Mouse (Mus musculus) testis, postnatal 14 days (tissue): Measurements from ENCODE around the gene Grk3.

ENCODE experiments used
- DNase-seq: peaks from one replicate; pipeline ENCODE4 v3.0.0; 2021; ENCODE audit warnings: low spot score

The Grk3 gene

GRCm38 (mm10) chr5:112935436-112935835 is 80.2 kb downstream of the Grk3 start:
- no peak for DNase-seq

- no peak for DNase-seq
These were observed 82.6 kb downstream of the Grk3 start for GRCm38 (mm10) chr5:112932878-112933567.

DNA sequence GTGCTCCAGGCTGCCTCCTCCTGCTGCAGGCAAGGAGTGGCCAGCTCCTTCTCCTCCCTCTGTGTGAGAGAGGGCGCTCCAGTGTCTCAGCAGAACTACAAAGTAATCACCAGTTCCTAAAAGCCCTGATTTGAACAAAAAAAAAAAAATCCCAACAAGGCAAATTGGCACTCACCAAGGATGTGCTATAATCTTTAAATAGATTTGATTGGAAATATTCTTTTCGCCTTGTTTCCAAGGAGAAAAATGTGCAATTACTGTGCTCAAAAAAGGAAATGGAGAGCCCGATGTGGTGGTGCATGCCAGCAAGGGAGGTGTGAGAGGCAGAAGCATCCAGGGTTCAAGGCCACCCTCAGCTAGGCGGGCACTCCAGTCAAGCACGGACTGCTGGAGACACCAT is 83.7 kb downstream of the Grk3 start:
- DNase-seq, result no peak

DNA sequence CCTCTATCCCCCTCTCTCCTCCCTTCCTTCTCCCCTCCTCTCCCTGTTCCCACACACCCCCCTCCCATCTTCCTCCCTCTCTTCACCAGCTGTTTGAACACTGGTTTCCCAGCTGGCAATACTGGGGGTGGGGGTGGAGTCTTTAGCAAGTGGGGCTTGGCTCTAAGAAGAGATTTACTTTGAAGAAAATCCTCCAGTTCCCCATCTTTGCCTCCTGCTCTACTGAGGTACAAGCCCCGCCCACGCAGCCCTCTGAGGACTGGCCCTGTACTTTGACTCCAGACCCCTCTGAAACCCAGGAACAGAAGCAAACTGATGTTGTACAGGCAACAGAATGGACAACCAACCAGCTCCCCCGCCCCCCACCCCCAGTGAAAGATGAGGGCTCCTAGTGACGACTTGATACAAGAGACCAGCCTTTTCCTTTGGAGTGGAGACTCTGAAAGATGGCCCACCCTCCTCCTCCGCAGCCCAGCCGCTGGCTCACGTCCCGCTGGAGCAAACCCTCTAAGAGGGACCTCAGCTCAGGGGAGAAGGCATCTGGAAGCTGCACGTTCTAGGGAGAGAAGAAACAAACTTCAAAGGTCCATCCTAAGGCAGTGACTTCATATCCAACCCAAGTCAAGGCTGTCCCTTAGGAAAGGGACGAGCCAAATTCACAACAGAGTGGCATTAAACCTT is 87.2 kb downstream of the Grk3 start:
- DNase-seq, result no peak

- DNase-seq, result no peak
These were observed 90.2 kb downstream of the Grk3 start for GRCm38 (mm10) chr5:112925422-112925821.

- no peak for DNase-seq
These were observed 90.8 kb downstream of the Grk3 start for GRCm38 (mm10) chr5:112924806-112925205.

GRCm38 (mm10) chr5:112923841-112924240 is 91.8 kb downstream of the Grk3 start:
- no peak for DNase-seq

- no peak for DNase-seq
These were observed 93.7 kb downstream of the Grk3 start for GRCm38 (mm10) chr5:112921914-112922313.

- no peak for DNase-seq
These were observed 105.2 kb downstream of the Grk3 start for GRCm38 (mm10) chr5:112910381-112910780.

- no peak for DNase-seq
These were observed 107.4 kb downstream of the Grk3 start for GRCm38 (mm10) chr5:112908169-112908614.

DNA sequence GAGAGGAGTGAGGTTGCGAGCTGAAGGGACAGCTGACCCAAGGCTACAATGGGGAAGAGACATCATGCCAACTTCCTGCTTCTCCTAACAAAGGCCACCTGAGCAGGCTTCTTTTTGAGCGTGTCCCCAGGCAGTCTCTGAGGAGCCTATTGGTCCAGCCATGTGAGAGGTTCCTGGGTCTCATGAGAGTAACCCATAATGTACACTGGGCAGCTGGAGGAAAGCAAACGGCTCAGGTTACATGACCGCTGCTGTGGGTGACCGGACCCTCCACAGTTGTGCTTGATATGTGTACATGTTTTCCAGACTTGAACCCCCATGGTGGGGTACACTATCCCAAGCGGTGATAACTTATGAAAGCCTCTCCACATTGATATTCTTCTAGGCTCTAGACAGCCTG is 108.1 kb downstream of the Grk3 start:
- DNase-seq, result no peak

GRCm38 (mm10) chr5:112895674-112896654 is 119.6 kb downstream of the Grk3 start, which contains the start of gene Myo18b:
TSS of gene Myo18b (minus strand) at chr5:112896362.
- DNase-seq, result no peak

- no peak for DNase-seq
These were observed 122.0 kb downstream of the Grk3 start for GRCm38 (mm10) chr5:112893462-112894060.

DNA sequence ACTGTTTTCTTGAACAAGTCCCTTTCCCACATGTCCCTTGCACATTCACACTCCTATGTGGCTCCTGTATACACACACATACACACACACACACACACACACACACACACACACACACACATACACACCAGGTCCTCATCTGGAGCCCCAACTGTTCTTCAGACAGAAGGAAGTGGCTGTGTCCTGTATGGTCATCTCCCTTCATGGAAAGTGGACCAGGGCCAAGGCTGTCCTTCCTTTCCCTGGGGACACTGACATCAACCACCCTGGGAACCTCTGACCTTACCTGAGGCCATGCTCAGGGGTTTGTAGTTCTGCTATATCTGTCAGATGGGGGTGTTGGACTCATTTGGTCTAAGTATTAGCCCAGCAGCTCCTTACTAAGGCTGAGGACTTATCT is 123.2 kb downstream of the Grk3 start:
- no peak for DNase-seq

GRCm38 (mm10) chr5:112888651-112889050 is 126.9 kb downstream of the Grk3 start:
- DNase-seq, result no peak

- peak; percentile 29 for DNase-seq
These were observed 128.7 kb downstream of the Grk3 start for GRCm38 (mm10) chr5:112886687-112887491.

- no peak for DNase-seq
These were observed 138.0 kb downstream of the Grk3 start for GRCm38 (mm10) chr5:112877391-112878115.

DNA sequence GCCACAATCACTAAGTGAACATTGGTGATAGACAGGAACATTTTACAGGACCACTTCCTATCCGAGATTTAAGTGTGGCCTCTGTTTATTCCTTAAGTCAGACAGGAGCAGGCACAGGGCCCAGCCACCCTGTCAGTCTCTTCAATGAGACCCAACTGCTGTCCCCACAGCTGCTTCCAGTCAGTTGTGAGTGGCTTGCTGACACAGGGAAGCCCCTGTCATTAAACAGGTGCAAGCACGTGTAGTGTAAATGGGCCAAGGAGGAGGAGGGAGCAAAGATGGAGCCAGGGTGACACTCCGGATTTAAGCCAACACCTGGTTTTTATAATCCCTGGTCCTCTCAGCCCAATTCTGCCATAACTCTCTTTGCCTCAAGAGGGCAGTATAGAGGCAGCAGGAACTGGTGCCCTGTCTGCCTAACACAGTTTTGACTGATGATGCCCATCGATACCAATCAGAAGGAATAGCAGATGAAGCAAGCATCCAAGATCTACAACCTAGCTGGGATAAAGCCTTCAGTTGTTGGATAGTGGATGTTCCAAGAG is 138.7 kb downstream of the Grk3 start:
- DNase-seq, result no peak

GRCm38 (mm10) chr5:112872999-112873398 is 142.6 kb downstream of the Grk3 start:
- no peak for DNase-seq

DNA sequence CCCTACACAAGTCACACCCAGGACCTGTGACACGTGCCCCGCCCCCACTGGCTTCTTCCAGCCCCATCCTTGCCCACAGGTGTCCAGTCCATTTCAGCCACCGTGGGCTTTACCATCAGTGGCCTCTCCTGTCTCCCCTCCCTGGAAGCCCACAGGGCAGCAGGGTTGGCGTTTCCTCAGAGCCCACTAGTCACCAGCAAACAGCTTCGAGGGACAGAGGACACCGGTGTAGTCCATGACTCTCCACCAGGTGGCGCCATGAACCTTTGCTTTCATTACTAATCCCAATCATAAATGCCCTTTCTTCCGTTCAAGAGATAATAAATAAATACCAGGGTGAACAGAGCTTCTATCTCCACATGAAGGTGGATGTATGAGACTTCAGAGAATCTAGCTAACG is 144.9 kb downstream of the Grk3 start:
- peak; percentile 21 for DNase-seq
